Mouse (Mus musculus) C2C12 (cell line): ENCODE data around the gene Lce3e.

Source experiments
- CTCF ChIP-seq: IDR thresholded peaks from one replicate; pipeline ENCODE4 v1.5.1; 2011; ENCODE audit not compliant: control insufficient read depth, insufficient read depth, insufficient read length
- MAX ChIP-seq: IDR thresholded peaks from one replicate; pipeline ENCODE4 v1.6.1; 2011; ENCODE audit warnings: mild to moderate bottlenecking, control low read depth
- USF1 ChIP-seq: IDR thresholded peaks from one replicate; pipeline ENCODE4 v1.6.1; 2011; ENCODE audit warnings: low read depth, mild to moderate bottlenecking, control low read depth, moderate library complexity

DNA sequence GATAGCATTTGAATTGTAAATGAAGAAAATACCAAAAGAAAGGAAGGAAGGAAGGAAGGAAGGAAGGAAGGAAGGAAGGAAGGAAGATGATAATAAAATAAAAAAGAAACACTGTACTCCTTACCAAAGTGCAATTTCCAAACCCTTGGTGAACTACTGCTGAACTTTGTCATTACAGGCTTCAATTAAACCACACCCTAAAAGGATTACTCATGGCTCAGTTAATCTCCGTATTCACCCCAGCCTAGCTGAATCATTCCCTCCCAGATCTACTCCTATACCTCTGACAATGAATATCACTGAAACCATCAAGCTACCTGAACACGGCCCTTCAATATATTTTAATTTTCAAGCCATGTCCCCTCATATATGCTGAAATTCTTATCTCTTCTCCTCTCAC, 11.6 kb downstream of the Lce3e start:
- no peak for TF ChIP-seq MAX
- TF ChIP-seq CTCF = no peak
- TF ChIP-seq USF1 = no peak
